Mouse (Mus musculus): ENCODE measurements around the gene Zbtb17. TPM values are rescaled to one million over a fixed set of nuclear protein-coding genes. Genes with fewer than 3 reads are reported as not detected.
A peak's percentile ranks its signal among the peaks of the same experiment; 100 is the strongest.

Gene Zbtb17
- total RNA-seq (2022) = 10 to 100 TPM; 36.7 to 42.0 (median 38.0) TPM

- peak; percentile 77 to 82 for DNase-seq (ENCODE audit: low spot score in 2 of 2)
Observed at GRCm38 (mm10) chr4:141444451-141445327, at the start of gene Zbtb17. Gene Zbtb17, plus strand, starts transcription at chr4:141444654.

- no peak for DNase-seq (ENCODE audit: low spot score in 2 of 2)
Observed at GRCm38 (mm10) chr4:141394751-141395150, 49.7 kb upstream of the Zbtb17 start.

- DNase-seq (ENCODE audit: low spot score in 2 of 2) = no peak
Observed at GRCm38 (mm10) chr4:141397861-141398260, 46.6 kb upstream of the Zbtb17 start.

GRCm38 (mm10) chr4:141398545-141398944, 45.9 kb upstream of the Zbtb17 start, which contains the start of gene Clcnka:
Gene Clcnka, minus strand, starts transcription at chr4:141398724.
- no peak for DNase-seq (ENCODE audit: low spot score in 2 of 2)

- DNase-seq (ENCODE audit: low spot score in 2 of 2) = no peak
Observed at GRCm38 (mm10) chr4:141400171-141400570, 44.3 kb upstream of the Zbtb17 start.

GRCm38 (mm10) chr4:141404518-141405313, 39.7 kb upstream of the Zbtb17 start:
- peak; percentile 65 to 91 for DNase-seq (ENCODE audit: low spot score in 2 of 2)

- DNase-seq (ENCODE audit: low spot score in 2 of 2) = no peak
Observed at GRCm38 (mm10) chr4:141405314-141405622, 39.2 kb upstream of the Zbtb17 start.

- DNase-seq (ENCODE audit: low spot score in 2 of 2) = no peak
Observed at GRCm38 (mm10) chr4:141406516-141407299, 37.7 kb upstream of the Zbtb17 start.

GRCm38 (mm10) chr4:141408577-141408976, 35.9 kb upstream of the Zbtb17 start:
- no peak for DNase-seq (ENCODE audit: low spot score in 2 of 2)

- DNase-seq (ENCODE audit: low spot score in 2 of 2) = no peak
Observed at GRCm38 (mm10) chr4:141411430-141411992, 32.9 kb upstream of the Zbtb17 start.

- DNase-seq (ENCODE audit: low spot score in 2 of 2) = no peak
Observed at GRCm38 (mm10) chr4:141415924-141416323, 28.5 kb upstream of the Zbtb17 start, which contains the start of gene Clcnkb. Gene Clcnkb, minus strand, starts transcription at chr4:141416014.

GRCm38 (mm10) chr4:141419398-141420191, 24.9 kb upstream of the Zbtb17 start:
- peak in 1 of 2 experiments; percentile 46 for DNase-seq (ENCODE audit: low spot score in 2 of 2)

- DNase-seq (ENCODE audit: low spot score in 2 of 2) = no peak
Observed at GRCm38 (mm10) chr4:141420192-141420829, 24.1 kb upstream of the Zbtb17 start, which contains the start of gene Hspb7. Gene Hspb7, plus strand, starts transcription at chr4:141420779.

GRCm38 (mm10) chr4:141420886-141421285, 23.6 kb upstream of the Zbtb17 start:
- DNase-seq (ENCODE audit: low spot score in 2 of 2) = no peak

- no peak for DNase-seq (ENCODE audit: low spot score in 2 of 2)
Observed at GRCm38 (mm10) chr4:141421423-141421822, 23.0 kb upstream of the Zbtb17 start.

- no peak for DNase-seq (ENCODE audit: low spot score in 2 of 2)
Observed at GRCm38 (mm10) chr4:141422841-141423240, 21.6 kb upstream of the Zbtb17 start.

- no peak for DNase-seq (ENCODE audit: low spot score in 2 of 2)
Observed at GRCm38 (mm10) chr4:141423288-141423687, 21.2 kb upstream of the Zbtb17 start.

- DNase-seq (ENCODE audit: low spot score in 2 of 2) = no peak
Observed at GRCm38 (mm10) chr4:141423691-141424431, 20.6 kb upstream of the Zbtb17 start.
